Mouse (Mus musculus): ENCODE results near the gene Htr2a.

Htr2a gene

DNA sequence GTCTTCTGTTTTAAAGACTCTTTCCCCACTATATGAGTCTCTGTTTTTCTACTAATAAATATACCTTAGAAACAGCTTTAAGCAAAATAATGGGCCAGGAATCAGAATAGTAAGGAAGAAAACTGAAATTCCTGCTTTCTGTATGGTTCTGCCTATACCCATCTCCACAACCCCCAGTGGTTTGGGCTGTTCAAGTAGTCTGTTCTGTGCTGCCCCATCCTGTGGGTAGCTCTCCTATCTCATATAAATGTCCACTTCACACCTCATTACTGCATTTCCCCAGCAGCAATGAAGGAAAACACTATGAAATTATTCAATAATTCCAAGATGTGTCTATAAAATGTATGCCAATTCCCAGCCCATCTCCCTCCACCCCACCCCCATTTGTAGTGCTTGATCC is 56.8 kb downstream of the Htr2a start:
- DNase-seq (ENCODE audit: low read depth, low spot score) = no peak

GRCm38 (mm10) chr14:74699241-74699640 is 58.6 kb downstream of the Htr2a start:
- no peak for DNase-seq (ENCODE audit: low read depth, low spot score)

- no peak for DNase-seq (ENCODE audit: low read depth, low spot score)
Measured at GRCm38 (mm10) chr14:74703930-74704329, 63.3 kb downstream of the Htr2a start.

DNA sequence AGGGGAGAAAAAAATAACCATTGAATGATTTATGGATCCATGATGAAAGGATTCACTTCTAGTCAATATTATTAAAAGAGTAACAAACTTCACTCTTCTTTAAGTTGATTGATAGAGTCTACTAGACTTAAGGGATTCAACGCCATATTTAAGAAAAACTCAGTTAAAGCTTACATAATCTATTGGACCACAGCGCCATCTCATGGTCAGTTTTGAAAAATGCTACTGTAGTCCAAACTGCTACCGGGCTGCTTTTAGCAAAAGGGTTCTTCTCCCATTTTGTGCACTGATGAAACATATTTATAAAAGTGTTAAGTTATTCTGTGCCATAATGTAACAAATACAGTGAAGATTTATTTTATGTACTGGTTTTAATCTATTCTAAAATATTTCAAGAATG is 68.4 kb downstream of the Htr2a start:
- peak; percentile 64 for DNase-seq (ENCODE audit: low read depth, low spot score)

GRCm38 (mm10) chr14:74723541-74723940 is 82.9 kb downstream of the Htr2a start:
- no peak for DNase-seq (ENCODE audit: low read depth, low spot score)

- no peak for DNase-seq (ENCODE audit: low read depth, low spot score)
Measured at GRCm38 (mm10) chr14:74731221-74732078, 90.8 kb downstream of the Htr2a start.

DNA sequence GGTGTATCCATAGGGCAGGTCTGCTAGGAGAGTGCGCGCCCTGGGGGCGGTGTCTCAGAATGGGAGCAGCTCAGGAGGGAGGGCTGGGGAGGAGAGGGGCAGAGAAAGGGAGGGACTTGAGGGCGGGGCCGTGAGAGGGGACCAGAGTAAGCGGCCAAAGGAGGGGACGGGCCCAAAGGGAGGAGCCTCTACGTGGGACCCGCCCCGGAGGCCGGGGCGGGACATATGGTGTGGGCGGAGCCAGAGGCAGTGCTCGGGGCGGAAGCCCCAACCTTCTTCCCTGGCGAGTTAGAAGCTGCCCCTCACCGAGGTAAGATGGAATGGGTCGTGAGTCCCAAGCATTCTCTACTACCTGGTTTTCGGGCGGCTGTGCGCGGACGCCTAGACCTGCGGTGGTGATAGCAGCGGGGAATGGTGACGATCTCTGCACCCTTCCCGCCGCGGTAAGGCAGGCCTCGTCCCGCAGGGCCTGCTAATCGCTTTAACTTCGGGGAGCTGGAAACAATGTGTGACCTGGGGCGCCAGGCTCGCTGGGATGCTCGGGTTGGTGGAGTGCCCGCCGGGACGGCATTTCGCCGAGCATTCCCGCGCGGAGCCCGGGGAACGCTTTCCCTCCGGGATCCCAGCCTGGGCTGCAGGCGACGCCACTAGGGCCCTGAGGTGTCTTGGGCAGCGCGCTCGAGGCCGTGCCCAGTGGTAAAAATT is 91.6 kb downstream of the Htr2a start, which contains the start of gene Esd:
Esd (plus strand) TSS at position 219 of the 705 bp plus-strand sequence.
- peak; percentile 84 for DNase-seq (ENCODE audit: low read depth, low spot score)

- DNase-seq (ENCODE audit: low read depth, low spot score) = no peak
Measured at GRCm38 (mm10) chr14:74733397-74733796, 92.8 kb downstream of the Htr2a start.

DNA sequence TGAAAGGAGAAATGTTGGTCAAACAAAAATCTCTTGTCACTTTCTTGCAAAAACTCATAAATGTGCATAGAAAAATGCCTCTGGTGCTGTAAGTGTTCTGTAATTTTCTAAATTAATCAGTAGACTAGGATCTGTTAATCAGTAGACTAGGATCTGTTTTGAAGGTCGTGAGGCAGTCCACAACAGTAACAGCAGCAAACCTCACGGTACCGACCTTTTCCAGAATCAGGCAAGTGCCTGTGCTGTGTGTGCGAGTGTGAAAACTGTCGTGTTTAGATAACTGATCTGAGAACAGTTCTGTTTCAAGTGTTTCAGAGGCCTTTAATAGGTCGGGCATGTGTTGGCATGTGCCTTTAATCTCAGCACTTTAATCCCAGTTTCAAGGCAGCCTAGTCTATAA is 94.8 kb downstream of the Htr2a start:
- no peak for DNase-seq (ENCODE audit: low read depth, low spot score)

DNA sequence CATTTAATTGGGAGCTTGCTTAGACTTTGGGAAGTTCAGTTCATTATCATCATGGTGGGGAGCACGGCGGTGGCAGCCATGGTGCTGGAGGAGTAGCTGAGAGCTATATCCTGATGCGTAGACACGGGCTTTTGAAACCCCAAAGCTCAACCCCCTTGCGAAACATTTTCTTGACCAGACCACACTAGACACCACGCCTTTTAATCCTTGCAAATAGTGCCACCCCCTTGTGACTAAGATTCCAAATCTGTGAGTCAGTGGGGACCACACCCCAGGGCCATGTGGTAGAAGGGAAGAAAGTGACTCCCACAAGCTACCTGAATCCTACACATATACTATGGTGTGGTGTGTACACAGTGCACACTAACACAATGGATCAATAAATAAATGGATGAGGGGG is 96.2 kb downstream of the Htr2a start:
- DNase-seq (ENCODE audit: low read depth, low spot score) = no peak

Data from telencephalon, adult 2 months (tissue).